Mouse (Mus musculus): ENCODE data around the gene Hip1r.

DNA sequence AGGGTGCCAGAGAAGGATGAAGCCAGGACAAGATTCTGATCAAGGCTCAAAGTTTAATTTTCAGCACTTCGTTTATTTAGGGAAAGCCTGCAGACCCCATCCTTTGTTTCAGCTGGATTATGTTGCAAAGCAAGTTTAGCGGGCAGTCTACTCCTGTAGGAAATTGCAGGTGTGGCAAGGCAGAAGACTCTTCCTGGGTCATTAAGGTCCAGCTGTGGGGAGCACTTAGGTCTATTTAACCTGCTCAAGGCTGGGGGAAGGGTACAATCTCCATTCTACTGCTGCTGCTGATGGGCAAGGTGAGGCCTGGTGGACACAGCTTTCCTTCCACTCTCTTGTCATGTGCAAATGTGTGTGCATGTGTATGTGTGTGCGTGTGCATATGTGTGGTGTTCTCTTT lies 14.4 kb upstream of the Hip1r start:
- TF ChIP-seq EP300 (IDR thresholded peaks at IDR 0.05; ENCODE audit: low read depth) (no peak), CTCF (IDR thresholded peaks at IDR 0.05; ENCODE audit: low read depth) (no peak)
